Mouse (Mus musculus) heart, postnatal 36 days (tissue): Measurements from ENCODE around the gene Socs2. TPM values are rescaled to one million over a fixed set of nuclear protein-coding genes. Genes with fewer than 3 reads are reported as not detected.

ENCODE experiments used
- DNase-seq, 2 experiments: peaks; one replicate each; pipeline ENCODE4 v3.0.0; 2021 to 2022
- intact Hi-C: fragments of 180-260 bp; cut with DNase I; formaldehyde crosslinking; loops from one replicate; pipeline ENCODE4 v1.15.1; 2025
- total RNA-seq, 2 experiments: library from RNA; stranded (reverse); gene quantifications; 2 replicates each; pipeline ENCODE4 v1.2.3; 2021

Gene Socs2
- total RNA-seq, 2 experiments from 2014 or later, result 44.7 to 57.0 TPM

- intact Hi-C loops, result no loop called here
Measured at GRCm38 (mm10) chr10:95422681-95423080, 5.7 kb upstream of the Socs2 start.

GRCm38 (mm10) chr10:95420284-95420683 is 3.3 kb upstream of the Socs2 start:
- intact Hi-C loops, result no loop called here
- no peak for DNase-seq

More at GRCm38 (mm10) chr10:95422681-95423080, 5.7 kb upstream of the Socs2 start:
- no peak for DNase-seq

- no peak for DNase-seq
- intact Hi-C loops, result loop anchor here (2.0 to 5.0 kb wide), 2 partner anchors 82 to 201 kb away; no protein-coding TSS in a partner anchor
Measured at GRCm38 (mm10) chr10:95419726-95420125, 2.7 kb upstream of the Socs2 start.

- DNase-seq, result no peak
- intact Hi-C loops, result loop anchor here (1.0 to 5.0 kb wide), 6 partner anchors 58 to 426 kb away; no protein-coding TSS in a partner anchor
Measured at GRCm38 (mm10) chr10:95418631-95419030, 1.7 kb upstream of the Socs2 start.

GRCm38 (mm10) chr10:95417496-95418236 is 686 bp upstream of the Socs2 start:
- peak; percentile 76 to 81 for DNase-seq
- intact Hi-C loops, result loop anchor here (1.0 to 5.0 kb wide), 10 partner anchors 29 to 425 kb away; no protein-coding TSS in a partner anchor

- DNase-seq, result no peak
- intact Hi-C loops, result loop anchor here (1.0 to 5.0 kb wide), 6 partner anchors 28 to 274 kb away; no protein-coding TSS in a partner anchor
Measured at GRCm38 (mm10) chr10:95416361-95416684, 657 bp downstream of the Socs2 start.

- intact Hi-C loops, result loop anchor here (1.0 to 5.0 kb wide), 7 partner anchors 20 to 273 kb away; no protein-coding TSS in a partner anchor
- DNase-seq, result peak; percentile 66 to 80
Measured at GRCm38 (mm10) chr10:95415533-95416360, 1.2 kb downstream of the Socs2 start.

- DNase-seq, result peak; percentile 49 to 72
- intact Hi-C loops, result loop anchor here (1.0 to 5.0 kb wide), 2 partner anchors 20 to 78 kb away; no protein-coding TSS in a partner anchor
Measured at GRCm38 (mm10) chr10:95415159-95415532, 1.8 kb downstream of the Socs2 start.

GRCm38 (mm10) chr10:95414316-95415158 is 2.4 kb downstream of the Socs2 start:
- intact Hi-C loops, result loop anchor here (1.0 to 5.0 kb wide), 3 partner anchors 15 to 77 kb away; no protein-coding TSS in a partner anchor

GRCm38 (mm10) chr10:95411139-95411538 is 5.8 kb downstream of the Socs2 start:
- no peak for DNase-seq
- intact Hi-C loops, result no loop called here

More at GRCm38 (mm10) chr10:95414316-95415158, 2.4 kb downstream of the Socs2 start:
- DNase-seq, result peak; percentile 52 to 72

- intact Hi-C loops, result no loop called here
- DNase-seq, result no peak
Measured at GRCm38 (mm10) chr10:95410709-95411108, 6.3 kb downstream of the Socs2 start.

GRCm38 (mm10) chr10:95410209-95410608 is 6.8 kb downstream of the Socs2 start:
- intact Hi-C loops, result no loop called here

GRCm38 (mm10) chr10:95409149-95409548 is 7.8 kb downstream of the Socs2 start:
- intact Hi-C loops, result no loop called here
- DNase-seq, result no peak

More at GRCm38 (mm10) chr10:95410209-95410608, 6.8 kb downstream of the Socs2 start:
- no peak for DNase-seq

GRCm38 (mm10) chr10:95408487-95408886 is 8.5 kb downstream of the Socs2 start:
- DNase-seq, result no peak
- intact Hi-C loops, result no loop called here

GRCm38 (mm10) chr10:95407541-95408160 is 9.3 kb downstream of the Socs2 start:
- intact Hi-C loops, result no loop called here
- DNase-seq, result no peak

GRCm38 (mm10) chr10:95404774-95405173 is 12.2 kb downstream of the Socs2 start:
- intact Hi-C loops, result no loop called here
- DNase-seq, result no peak

GRCm38 (mm10) chr10:95399689-95400354 is 17.2 kb downstream of the Socs2 start:
- intact Hi-C loops, result loop anchor here (1.0 to 5.0 kb wide), 3 partner anchors 14 to 183 kb away; no protein-coding TSS in a partner anchor

GRCm38 (mm10) chr10:95398489-95398888 is 18.5 kb downstream of the Socs2 start:
- intact Hi-C loops, result loop anchor here (5.0 kb wide), 2 partner anchors 136 to 181 kb away; no protein-coding TSS in a partner anchor
- peak; percentile 55 to 62 for DNase-seq

More at GRCm38 (mm10) chr10:95399689-95400354, 17.2 kb downstream of the Socs2 start:
- DNase-seq, result peak in 1 of 2 experiments; percentile 36
